25 mouse cellular contexts compared by ENCODE assay signal in genomic region chr1:90320518-90320917, GRCm38 (mm10).
DNase-seq lines count a peak whose midpoint lies in the region; ATAC-seq and TF ChIP-seq lines count a peak whose summit lies in the region.
"Had no signal": no experiment of that assay in that cellular context is flagged by ENCODE, and none has a peak within 500 bp of the region (broad histone marks: within the 10 kb centered on the region; RNA-seq: fewer than 3 reads in every experiment).

No protein-coding gene starts in this region.

- ATAC-seq in hindbrain, postnatal 0 days = no peak
- ATAC-seq in neural tube, embryonic 11.5 days (ENCODE audit: insufficient read depth, low FRiP score, low TSS enrichment) = no peak
- no peak for ATAC-seq in megakaryocyte, adult 5-6 weeks (ENCODE audit: poor library complexity, severe bottlenecking)
- ATAC-seq: forebrain, embryonic 13.5 days; forebrain, postnatal 0 days; Patski had no signal

- 0 out of 2 replicates have a peak overlapping the region, but pooled peaks have one; percentile 46 for H3K27ac ChIP-seq in hindbrain, embryonic 10.5 days
- H3K27ac ChIP-seq in hindbrain, postnatal 0 days = no peak overlapping the region
- no peak overlapping the region for H3K27ac ChIP-seq in neural tube, embryonic 11.5 days (ENCODE audit: low read depth, low read length)
- H3K27ac ChIP-seq in limb, embryonic 10.5 days = 0 out of 2 replicates have a peak overlapping the region, but pooled peaks have one; percentile 27
- H3K27ac ChIP-seq: embryonic facial prominence, embryonic 13.5 days; forebrain, embryonic 13.5 days; gastrocnemius, adult 2 months; hindbrain, embryonic 15.5 days had no signal

- H3K9ac ChIP-seq in hindbrain, postnatal 0 days (replicated peaks; ENCODE audit: low read length) = no peak overlapping the region
- H3K9ac ChIP-seq in neural tube, embryonic 11.5 days (ENCODE audit: low read length) = no peak overlapping the region
- H3K9ac ChIP-seq: embryonic facial prominence, embryonic 13.5 days; forebrain, embryonic 13.5 days; forebrain, postnatal 0 days; hindbrain, embryonic 15.5 days had no signal

- H3K36me3 ChIP-seq in hindbrain, embryonic 10.5 days = no peaks in the 10 kb centered on the region
- H3K36me3 ChIP-seq in hindbrain, postnatal 0 days (ENCODE audit: insufficient read depth, low read length) = no peaks in the 10 kb centered on the region
- H3K36me3 ChIP-seq in neural tube, embryonic 11.5 days (ENCODE audit: control insufficient read depth, insufficient read depth, low read length) = no peaks in the 10 kb centered on the region
- H3K36me3 ChIP-seq in limb, embryonic 10.5 days = no peaks in the 10 kb centered on the region
- H3K36me3 ChIP-seq: embryonic facial prominence, embryonic 13.5 days; G1E; hindbrain, embryonic 15.5 days had no signal

- H3K4me1 ChIP-seq in hindbrain, embryonic 10.5 days (replicated peaks) = peaks cover 19% of the 10 kb centered on the region
- no peaks in the 10 kb centered on the region for H3K4me1 ChIP-seq in hindbrain, postnatal 0 days (ENCODE audit: insufficient read depth, low read length)
- H3K4me1 ChIP-seq in neural tube, embryonic 11.5 days (ENCODE audit: control insufficient read depth, insufficient read depth, low read length) = peaks cover 5% of the 10 kb centered on the region
- peaks cover 22% of the 10 kb centered on the region for H3K4me1 ChIP-seq in limb, embryonic 10.5 days

- TF ChIP-seq CTCF in hindbrain, postnatal 0 days (IDR thresholded peaks at IDR 0.05; ENCODE audit: low read depth) = no peak

- no peak overlapping the region for H3K4me3 ChIP-seq in hindbrain, embryonic 10.5 days
- H3K4me3 ChIP-seq in hindbrain, postnatal 0 days (ENCODE audit: low read length) = no peak overlapping the region
- H3K4me3 ChIP-seq in neural tube, embryonic 11.5 days (ENCODE audit: low read depth, low read length) = no peak overlapping the region
- no peak overlapping the region for H3K4me3 ChIP-seq in limb, embryonic 10.5 days
- H3K4me3 ChIP-seq: embryonic facial prominence, embryonic 13.5 days; erythroblast, embryonic 14.5 days; forebrain, embryonic 13.5 days; gastrocnemius, adult 2 months; hindbrain, embryonic 15.5 days had no signal

- 0 out of 2 replicates have a peak, but pooled peaks cover 2% of the 10 kb centered on the region for H3K27me3 ChIP-seq in hindbrain, embryonic 10.5 days (ENCODE audit: insufficient read depth, poor library complexity, severe bottlenecking)
- no peaks in the 10 kb centered on the region for H3K27me3 ChIP-seq in hindbrain, postnatal 0 days (ENCODE audit: insufficient read depth, low read length)
- H3K27me3 ChIP-seq in neural tube, embryonic 11.5 days (ENCODE audit: control insufficient read depth, insufficient read depth, low read length) = no peaks in the 10 kb centered on the region
- 0 out of 2 replicates have a peak, but pooled peaks cover 21% of the 10 kb centered on the region for H3K27me3 ChIP-seq in limb, embryonic 10.5 days (ENCODE audit: low read depth, poor library complexity, severe bottlenecking)
- H3K27me3 ChIP-seq: CH12.LX; forebrain, embryonic 13.5 days; hindbrain, embryonic 15.5 days; Patski had no signal

- no peaks in the 10 kb centered on the region for H3K9me3 ChIP-seq in hindbrain, embryonic 10.5 days
- no peaks in the 10 kb centered on the region for H3K9me3 ChIP-seq in hindbrain, postnatal 0 days (ENCODE audit: low read length)
- H3K9me3 ChIP-seq in neural tube, embryonic 11.5 days (ENCODE audit: control insufficient read depth, low read length) = no peaks in the 10 kb centered on the region
- no peaks in the 10 kb centered on the region for H3K9me3 ChIP-seq in limb, embryonic 10.5 days (replicated peaks)
- H3K9me3 ChIP-seq: embryonic facial prominence, embryonic 13.5 days; forebrain, embryonic 13.5 days; hindbrain, embryonic 15.5 days had no signal

- no peak overlapping the region for H3K4me2 ChIP-seq in hindbrain, postnatal 0 days (ENCODE audit: low read depth, low read length)
- H3K4me2 ChIP-seq in neural tube, embryonic 11.5 days (ENCODE audit: low read depth) = no peak overlapping the region
- H3K4me2 ChIP-seq: embryonic facial prominence, embryonic 13.5 days; forebrain, embryonic 13.5 days; heart, embryonic 11.5 days; hindbrain, embryonic 15.5 days had no signal

- no peak for DNase-seq in hindbrain, embryonic 10.5 days (ENCODE audit: low spot score)
- no peak for DNase-seq in hindbrain, postnatal 0 days (ENCODE audit: low spot score)
- peak; percentile 38 for DNase-seq in neural tube, embryonic 11.5 days (ENCODE audit: low spot score)
- no peak for DNase-seq in neural tube, embryonic 10.5 days (ENCODE audit: extremely low spot score, low spot score)
- no peak for DNase-seq in limb, embryonic 10.5 days (ENCODE audit: low spot score)
- no peak for DNase-seq in retina, embryonic 14.5 days (ENCODE audit: low spot score)
- DNase-seq: adrenal gland, postnatal 14 days; B cell, adult 2 months; cerebellum, adult 11 months; cerebellum, adult 2 months; cerebellum, adult 9-11 months; cerebellum, postnatal 25 days; forebrain, postnatal 0 days; gastrocnemius, adult 2 months; gastrocnemius, postnatal 14 days; heart, adult 11 months had no signal

- 74% methylated on average over 9 of the region's 9 CpGs for WGBS in hindbrain, embryonic 10.5 days
- WGBS in hindbrain, postnatal 0 days = 54% methylated on average over 9 of the region's 9 CpGs
- 51% methylated on average over 9 of the region's 9 CpGs for WGBS in neural tube, embryonic 11.5 days
- WGBS in limb, embryonic 10.5 days = 58% methylated on average over 9 of the region's 9 CpGs

Comparison
In these comparisons a context has a peak if more than half of its experiments do, and no peak if none do; other contexts are left out.
1. H3K27ac ChIP-seq: peak in hindbrain, embryonic 10.5 days (single experiment) and limb, embryonic 10.5 days (single experiment); none in hindbrain, postnatal 0 days (single experiment) and neural tube, embryonic 11.5 days (single experiment).